Mouse (Mus musculus) forebrain, postnatal 0 days (tissue): Measurements from ENCODE around the gene Ube2h. TPM values are rescaled to one million over a fixed set of nuclear protein-coding genes. Genes with fewer than 3 reads are reported as not detected.
"Not testable (repeated sequence)": the region's sequence is repeated elsewhere in the genome, so short reads cannot be mapped to it uniquely, and the experiment has no call there.

ENCODE experiments used
- ATAC-seq: fragments of 200-750 bp; cut with Nextera tagmentation; 2 replicates; pipeline ENCODE4 v1.8.0; 2017; ENCODE audit warnings: mild to moderate bottlenecking, moderate library complexity
- DNase-seq: peaks from one replicate; pipeline ENCODE4 v3.0.0-alpha.2; 2015
- H3K27ac ChIP-seq: fragments of 300-500 bp; sonication (generic); 2 replicates; pipeline ENCODE4 v1.5.1; 2014; ENCODE audit warnings: low read depth, mild to moderate bottlenecking, antibody characterized with exemption, low read length, moderate library complexity, mixed read lengths
- H3K27me3 ChIP-seq: fragments of 300-500 bp; sonication (generic); 2 replicates; pipeline ENCODE4 v1.6.1; 2014; ENCODE audit warnings: mild to moderate bottlenecking, low read length, mixed read lengths; ENCODE audit not compliant: insufficient read depth
- H3K36me3 ChIP-seq: fragments of 300-500 bp; sonication (generic); 2 replicates; pipeline ENCODE4 v1.6.1; 2014; ENCODE audit warnings: mild to moderate bottlenecking, moderate library complexity; ENCODE audit not compliant: insufficient read depth
- H3K4me1 ChIP-seq: fragments of 300-500 bp; sonication (generic); 2 replicates; pipeline ENCODE4 v1.6.1; 2014; ENCODE audit warnings: antibody characterized with exemption; ENCODE audit not compliant: insufficient read depth
- H3K4me2 ChIP-seq: fragments of 300-500 bp; sonication (generic); 2 replicates; pipeline ENCODE4 v1.6.1; 2014; ENCODE audit warnings: low read depth, mild to moderate bottlenecking, moderate library complexity
- H3K4me3 ChIP-seq: fragments of 300-500 bp; sonication (generic); 2 replicates; pipeline ENCODE4 v1.5.1; 2014; ENCODE audit warnings: low read depth, low read length, mixed read lengths
- H3K9ac ChIP-seq: fragments of 300-500 bp; sonication (generic); 2 replicates; pipeline ENCODE4 v1.6.1; 2014; ENCODE audit warnings: mild to moderate bottlenecking
- H3K9me3 ChIP-seq: fragments of 300-500 bp; sonication (generic); 2 replicates; pipeline ENCODE4 v1.6.1; 2016; ENCODE audit warnings: low read length
- CTCF ChIP-seq: sonication (generic); IDR thresholded peaks from 2 replicates; pipeline ENCODE4 v1.5.1; 2016; ENCODE audit warnings: antibody characterized with exemption, control low read depth, low read depth
- WGBS: fragments of 180-500 bp; shearing (Covaris S2); extraction: QIAGEN DNeasy Blood & Tissue Kit; methylation state at CpG from one replicate; pipeline ENCODE4 v1.1.7; 2014; 5-methylcytosine and 5-hydroxymethylcytosine counted together
- polyA plus RNA-seq: library from polyadenylated mRNA; unstranded; fragments of >200 nt; fragmentation: Nextera tagmentation; extraction: Ambion mirVana; gene quantifications from 2 replicates; pipeline ENCODE4 v1.2.1, GENCODE M21; 2015
- total RNA-seq: library from RNA; depleted of rRNA; stranded (reverse); fragments of >200 nt; gene quantifications from 2 replicates; pipeline ENCODE4 v1.2.3, GENCODE M21; 2014

Ube2h gene
- total and polyA plus RNA-seq, 2 experiments from 2014 or later = 37.7 to 42.7 TPM

DNA sequence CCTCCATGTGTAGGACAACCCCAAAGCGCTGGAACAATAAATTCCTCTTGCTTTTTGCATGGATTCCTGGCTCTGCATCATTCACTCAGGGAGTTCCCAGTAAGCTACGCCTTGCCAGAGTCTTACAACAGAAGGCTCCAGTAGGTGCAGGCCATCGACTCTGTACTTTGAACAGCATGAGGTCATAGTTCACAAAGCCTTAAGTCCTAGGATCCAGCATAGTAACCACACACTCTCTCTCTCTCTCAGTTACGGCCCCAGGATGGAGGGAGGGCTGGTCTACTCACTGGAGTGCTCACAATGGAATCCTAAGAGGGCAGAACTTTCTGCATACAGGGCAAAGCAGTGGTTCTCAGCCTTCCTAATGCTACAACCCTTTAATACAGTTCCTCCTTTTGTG lies 95.5 kb downstream of the Ube2h start:
- no peak for DNase-seq
- no peak for TF ChIP-seq CTCF
- Histone ChIP-seq H3K4me2 (no peak overlapping the region), H3K27ac (no peak overlapping the region), H3K9me3 (no peaks in the 10 kb centered on the region), H3K9ac (no peak overlapping the region), H3K4me1 (no peaks in the 10 kb centered on the region), H3K4me3 (no peak overlapping the region), H3K36me3 (no peaks in the 10 kb centered on the region; the same call in 1 of the 2 replicates), H3K27me3 (no peaks in the 10 kb centered on the region)
- WGBS = 38% methylated on average over 4 of the region's 4 CpGs
- ATAC-seq = no peak

DNA sequence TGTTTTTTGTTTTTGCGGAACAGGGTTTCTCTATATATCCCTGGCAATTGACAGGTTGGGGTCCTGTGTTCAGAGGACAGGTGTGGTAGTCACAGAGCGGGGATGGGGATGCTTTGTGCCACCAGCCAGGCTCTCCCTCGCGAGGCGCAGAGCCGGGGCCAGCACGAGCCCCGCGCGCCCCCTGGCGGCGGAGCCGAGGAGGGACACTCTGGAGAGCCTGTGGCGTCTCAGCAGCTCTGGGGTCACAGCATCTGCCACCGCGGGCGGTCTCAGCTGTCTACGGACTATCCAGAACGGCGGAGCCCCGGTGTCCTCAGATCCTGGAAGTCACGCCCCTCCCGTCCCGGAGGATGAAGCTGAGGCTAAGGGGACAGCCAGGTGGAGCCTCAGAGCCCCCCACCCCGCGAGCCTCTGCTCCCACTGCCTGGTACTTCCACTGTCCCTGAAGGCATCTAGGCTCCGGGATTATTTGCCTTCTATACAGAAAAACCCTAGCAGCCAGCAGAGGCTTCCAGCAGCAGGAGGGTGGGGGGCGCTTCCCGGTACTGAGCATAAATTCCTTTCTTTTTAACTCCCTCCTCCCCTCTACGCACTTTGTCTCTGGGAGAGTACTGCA lies 98.6 kb downstream of the Ube2h start:
- DNase-seq (peak; percentile 81), ATAC-seq (peak; percentile 91)
- peak overlapping the region; percentile 19 for H3K9ac ChIP-seq
- H3K36me3 ChIP-seq = no peaks in the 10 kb centered on the region
- no peaks in the 10 kb centered on the region for H3K9me3 ChIP-seq
- no peaks in the 10 kb centered on the region for H3K27me3 ChIP-seq
- TF ChIP-seq CTCF = peak; percentile 92
- H3K27ac ChIP-seq = no peak overlapping the region
- 9% methylated on average over 30 of the region's 30 CpGs for WGBS
- H3K4me3 ChIP-seq = peak overlapping the region; percentile 15
- H3K4me1 ChIP-seq = no peaks in the 10 kb centered on the region
- H3K4me2 ChIP-seq = peak overlapping the region; percentile 44

DNA sequence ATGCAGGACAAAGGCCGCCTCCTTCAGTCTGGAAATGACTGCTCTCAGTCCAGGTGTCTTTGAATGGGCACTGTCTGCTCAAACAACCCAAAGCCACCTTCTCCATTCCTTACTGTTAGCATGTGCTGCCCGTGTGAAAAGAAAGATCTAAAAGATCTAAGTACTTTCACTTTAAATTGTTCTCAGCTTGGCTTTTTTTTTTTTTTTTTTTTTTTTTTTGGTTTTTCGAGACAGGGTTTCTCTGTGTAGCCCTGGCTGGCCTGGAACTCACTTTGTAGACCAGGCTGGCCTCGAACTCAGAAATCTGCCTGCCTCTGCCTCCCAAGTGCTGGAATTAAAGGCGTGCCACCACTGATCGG lies 99.2 kb downstream of the Ube2h start:
- not testable (repeated sequence) for H3K9ac ChIP-seq, H3K27me3 ChIP-seq, H3K4me3 ChIP-seq, H3K4me2 ChIP-seq, H3K36me3 ChIP-seq, H3K9me3 ChIP-seq, DNase-seq, ATAC-seq, H3K4me1 ChIP-seq, H3K27ac ChIP-seq
- 87% methylated on average over 5 of the region's 6 CpGs for WGBS

DNA sequence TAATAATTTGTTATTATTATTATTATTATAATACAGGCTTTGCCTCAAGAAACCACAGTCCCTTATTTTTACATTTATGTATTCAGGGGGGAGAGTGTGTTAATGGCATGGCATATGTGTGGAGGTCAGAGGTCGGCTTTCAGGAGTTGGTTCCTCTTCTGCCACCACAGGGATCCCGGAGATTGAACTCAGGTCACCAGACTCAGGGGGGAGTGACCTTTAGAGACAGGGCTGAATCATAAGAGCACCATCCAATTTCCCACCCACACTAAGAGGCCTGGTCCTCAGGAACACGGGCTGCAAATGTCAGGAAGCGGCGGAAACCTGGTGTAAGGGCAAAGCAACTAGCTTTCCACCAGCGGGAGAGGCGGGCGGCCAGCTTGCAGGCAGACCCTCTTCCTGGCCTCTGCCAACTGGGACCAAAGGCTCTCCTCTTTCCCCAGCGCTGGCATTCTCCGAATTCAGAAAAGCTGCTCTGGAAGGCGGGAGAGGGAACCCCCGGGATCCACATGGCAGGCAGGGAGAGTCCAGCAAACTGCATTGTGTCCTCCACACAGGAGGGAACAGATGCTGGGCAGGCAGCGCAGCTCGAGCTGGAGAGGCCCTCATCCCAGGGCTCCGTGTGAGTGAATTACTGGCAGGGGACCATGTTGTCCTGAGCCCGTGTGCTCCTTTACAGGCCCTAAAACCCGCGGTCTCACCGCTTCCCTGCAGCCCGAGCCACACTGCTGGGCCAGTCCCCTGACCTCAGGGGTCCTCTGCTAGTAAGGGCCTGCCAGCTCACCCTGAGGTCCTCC lies 99.8 kb downstream of the Ube2h start:
- Histone ChIP-seq H3K4me3 (no peak overlapping the region), H3K9me3 (no peaks in the 10 kb centered on the region), H3K4me2 (no peak overlapping the region), H3K4me1 (no peaks in the 10 kb centered on the region), H3K27me3 (no peaks in the 10 kb centered on the region), H3K27ac (no peak overlapping the region), H3K9ac (no peak overlapping the region), H3K36me3 (no peaks in the 10 kb centered on the region)
- DNase-seq = no peak
- no peak for TF ChIP-seq CTCF
- WGBS = 53% methylated on average over 19 of the region's 20 CpGs
- ATAC-seq = 0 out of 2 replicates have a peak, but pooled peaks have one; percentile 14

DNA sequence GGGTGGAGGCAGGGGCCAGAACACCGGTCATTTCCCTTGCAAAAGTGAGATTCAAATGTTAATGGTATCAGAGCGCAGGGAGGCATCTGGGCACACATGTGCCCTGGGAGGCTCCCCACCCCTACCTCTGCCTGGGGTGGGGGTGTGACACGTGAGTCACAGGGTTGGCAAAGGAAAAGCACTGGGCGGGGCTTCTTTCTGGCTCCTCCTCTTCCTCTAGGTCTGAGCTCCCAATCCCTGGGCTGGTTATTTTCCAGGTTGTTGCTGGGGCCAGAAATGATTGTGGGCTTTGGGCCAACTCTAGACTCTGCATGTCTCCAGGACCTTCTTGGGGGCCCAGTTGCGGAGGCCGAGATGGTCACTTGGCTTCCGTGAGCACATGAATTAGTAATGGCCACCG lies 108.2 kb downstream of the Ube2h start:
- Histone ChIP-seq H3K9ac (no peak overlapping the region), H3K27me3 (no peaks in the 10 kb centered on the region), H3K27ac (no peak overlapping the region), H3K9me3 (no peaks in the 10 kb centered on the region), H3K4me1 (no peaks in the 10 kb centered on the region), H3K4me3 (no peak overlapping the region), H3K4me2 (no peak overlapping the region), H3K36me3 (no peaks in the 10 kb centered on the region)
- no peak for TF ChIP-seq CTCF
- WGBS = 70% methylated on average over 8 of the region's 8 CpGs
- no peak for ATAC-seq
- DNase-seq = no peak

DNA sequence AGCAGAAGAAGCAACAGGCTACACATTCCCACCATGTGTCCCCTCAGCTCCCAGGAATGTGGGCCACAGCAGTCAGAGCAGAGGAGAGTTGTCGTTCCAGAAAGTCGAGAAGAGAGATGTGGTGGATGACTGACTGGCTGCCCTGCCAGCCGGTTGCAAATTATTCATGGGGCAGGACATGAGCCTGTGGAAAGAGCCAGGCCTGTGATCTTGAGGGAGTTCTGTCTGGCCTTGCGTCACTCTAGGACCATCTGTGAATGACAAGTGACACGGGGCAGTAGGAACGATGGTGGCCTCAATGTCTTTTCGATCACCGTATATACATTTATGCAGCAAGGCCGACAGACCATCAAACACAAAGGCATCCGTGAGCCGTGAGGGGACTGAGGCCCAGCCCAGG lies 108.7 kb downstream of the Ube2h start:
- Histone ChIP-seq H3K4me2 (no peak overlapping the region), H3K4me1 (no peaks in the 10 kb centered on the region), H3K9me3 (no peaks in the 10 kb centered on the region), H3K36me3 (no peaks in the 10 kb centered on the region), H3K27ac (no peak overlapping the region), H3K9ac (no peak overlapping the region), H3K27me3 (no peaks in the 10 kb centered on the region), H3K4me3 (no peak overlapping the region)
- DNase-seq = no peak
- ATAC-seq = no peak
- TF ChIP-seq CTCF = no peak
- WGBS = 87% methylated on average over 11 of the region's 11 CpGs

DNA sequence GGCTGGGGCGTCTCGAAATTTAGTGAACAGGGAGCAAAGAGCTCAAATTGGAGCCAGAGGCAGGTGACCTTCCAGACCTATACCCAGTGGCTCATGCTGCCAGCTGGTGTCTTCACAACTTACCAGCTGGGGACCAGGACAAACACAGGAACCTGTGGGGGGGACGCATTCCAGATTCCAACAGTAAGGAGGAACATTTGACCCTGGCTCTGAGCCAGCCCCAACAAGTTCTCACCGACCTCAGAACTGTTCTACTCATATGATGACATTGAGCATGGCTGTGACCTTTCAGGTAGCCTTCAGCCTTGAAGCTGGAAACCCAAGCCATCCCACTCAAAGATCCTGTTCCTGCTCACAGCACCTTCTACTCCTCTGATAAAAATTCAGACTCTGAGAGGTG lies 120.7 kb downstream of the Ube2h start:
- WGBS = 78% methylated on average over 4 of the region's 4 CpGs
- Histone ChIP-seq H3K4me3 (no peak overlapping the region), H3K4me2 (no peak overlapping the region), H3K36me3 (no peaks in the 10 kb centered on the region), H3K9me3 (peaks cover 5% of the 10 kb centered on the region; the same call in 1 of the 2 replicates), H3K27ac (no peak overlapping the region), H3K4me1 (no peaks in the 10 kb centered on the region), H3K9ac (no peak overlapping the region), H3K27me3 (peaks cover 25% of the 10 kb centered on the region)
- ATAC-seq (no peak), DNase-seq (no peak)
- no peak for TF ChIP-seq CTCF
